Mouse (Mus musculus): ENCODE measurements at regions not wholly inside any gene's neighbourhood (a gene's known extent, or its start where the extent isn't known, plus 50 kb on each side); places are given as distances from the start of the nearest gene placed in this dataset.

- H3K27me3 ChIP-seq (ENCODE audit: low read depth, poor library complexity, severe bottlenecking): no peaks in the 10 kb centered on the region
- H3K9me3 ChIP-seq (replicated peaks): no peaks in the 10 kb centered on the region
- 0 out of 2 replicates have a peak overlapping the region, but pooled peaks have one; percentile 9 for H3K27ac ChIP-seq
- no peak overlapping the region for H3K4me3 ChIP-seq
- H3K36me3 ChIP-seq: no peaks in the 10 kb centered on the region
- WGBS: 87% methylated on average over 2 of the region's 2 CpGs
- H3K4me1 ChIP-seq: peaks cover 37% of the 10 kb centered on the region
- DNase-seq (ENCODE audit: low spot score): no peak
Observed at GRCm38 (mm10) chr11:7282188-7282587, 68.5 kb upstream of the Igfbp3 start.

GRCm38 (mm10) chr11:7281656-7282055 is 67.9 kb upstream of the Igfbp3 start:
- Histone ChIP-seq H3K9me3 (replicated peaks) (no peaks in the 10 kb centered on the region), H3K27ac (no peak overlapping the region), H3K36me3 (no peaks in the 10 kb centered on the region), H3K27me3 (ENCODE audit: low read depth, poor library complexity, severe bottlenecking) (no peaks in the 10 kb centered on the region), H3K4me1 (peaks cover 37% of the 10 kb centered on the region), H3K4me3 (no peak overlapping the region)
- DNase-seq (ENCODE audit: low spot score): no peak
- WGBS: 34% methylated on average over 2 of the region's 2 CpGs

GRCm38 (mm10) chr11:7279891-7280290 is 66.2 kb upstream of the Igfbp3 start:
- 74% methylated on average over 2 of the region's 2 CpGs for WGBS

GRCm38 (mm10) chr11:7272543-7272942 is 58.8 kb upstream of the Igfbp3 start:
- no peaks in the 10 kb centered on the region for H3K27me3 ChIP-seq (ENCODE audit: low read depth, poor library complexity, severe bottlenecking)
- no peaks in the 10 kb centered on the region for H3K9me3 ChIP-seq (replicated peaks)
- H3K4me1 ChIP-seq: peaks cover 5% of the 10 kb centered on the region; the same call in 1 of the 2 replicates
- H3K27ac ChIP-seq: no peak overlapping the region
- H3K4me3 ChIP-seq: no peak overlapping the region
- WGBS: 32% methylated on average over 3 of the region's 3 CpGs
- no peaks in the 10 kb centered on the region for H3K36me3 ChIP-seq
- DNase-seq (ENCODE audit: low spot score): no peak

More at GRCm38 (mm10) chr11:7279891-7280290, 66.2 kb upstream of the Igfbp3 start:
- no peak for DNase-seq (ENCODE audit: low spot score)
- Histone ChIP-seq H3K27ac (no peak overlapping the region), H3K9me3 (replicated peaks) (no peaks in the 10 kb centered on the region), H3K36me3 (no peaks in the 10 kb centered on the region), H3K27me3 (ENCODE audit: low read depth, poor library complexity, severe bottlenecking) (no peaks in the 10 kb centered on the region), H3K4me1 (peaks cover 31% of the 10 kb centered on the region), H3K4me3 (no peak overlapping the region)

- H3K4me1 ChIP-seq: peaks cover 5% of the 10 kb centered on the region; the same call in 1 of the 2 replicates
- 89% methylated on average over 1 of the region's 1 CpGs for WGBS
- DNase-seq (ENCODE audit: low spot score): no peak
- H3K4me3 ChIP-seq: no peak overlapping the region
- H3K27ac ChIP-seq: no peak overlapping the region
- H3K36me3 ChIP-seq: no peaks in the 10 kb centered on the region
- H3K27me3 ChIP-seq (ENCODE audit: low read depth, poor library complexity, severe bottlenecking): no peaks in the 10 kb centered on the region
- no peaks in the 10 kb centered on the region for H3K9me3 ChIP-seq (replicated peaks)
Observed at GRCm38 (mm10) chr11:7270916-7271315, 57.2 kb upstream of the Igfbp3 start.

GRCm38 (mm10) chr11:7263971-7264370 is 50.2 kb upstream of the Igfbp3 start:
- Histone ChIP-seq H3K9me3 (replicated peaks) (no peaks in the 10 kb centered on the region), H3K4me1 (no peaks in the 10 kb centered on the region), H3K27ac (no peak overlapping the region), H3K36me3 (no peaks in the 10 kb centered on the region), H3K4me3 (no peak overlapping the region), H3K27me3 (ENCODE audit: low read depth, poor library complexity, severe bottlenecking) (no peaks in the 10 kb centered on the region)
- DNase-seq (ENCODE audit: low spot score): no peak
- WGBS: 85% methylated on average over 4 of the region's 4 CpGs

Data from limb, embryonic 10.5 days (tissue).